Mouse (Mus musculus): ENCODE data around the gene Npas3. TPM values are rescaled to one million over a fixed set of nuclear protein-coding genes. Genes with fewer than 3 reads are reported as not detected.

Gene Npas3
- polyA plus RNA-seq, 1 experiment from 2014 or later, result 25.9 TPM

DNA sequence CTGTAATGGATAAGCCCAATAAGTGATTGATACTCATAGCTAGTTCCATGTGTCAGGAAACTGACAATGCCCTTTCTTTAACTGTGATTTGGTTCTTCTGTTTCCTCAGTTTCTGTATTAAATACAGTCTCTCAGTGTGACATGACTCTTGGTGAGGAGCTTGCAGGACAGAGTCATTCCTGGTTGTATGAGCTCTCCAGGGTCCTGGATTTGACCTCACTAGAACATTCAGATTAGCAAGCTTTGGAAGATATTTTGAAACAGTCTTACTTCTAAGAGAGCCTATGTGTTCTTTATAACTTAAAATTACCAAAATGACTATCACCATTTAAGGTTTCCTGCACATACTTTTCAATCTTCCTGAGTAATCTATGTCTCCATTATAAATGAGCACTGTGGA is 247.9 kb downstream of the Npas3 start:
- H3K4me3 ChIP-seq (replicated peaks; ENCODE audit: low read length), result no peak overlapping the region
- no peaks in the 10 kb centered on the region for H3K9me3 ChIP-seq (ENCODE audit: control insufficient read depth, low read length)
- 0 out of 2 replicates have a peak, but pooled peaks cover 8% of the 10 kb centered on the region for H3K4me1 ChIP-seq (replicated peaks; ENCODE audit: control insufficient read depth, insufficient read depth, low read length)
- DNase-seq (ENCODE audit: low spot score) (no peak), ATAC-seq (ENCODE audit: low FRiP score) (no peak)
- no peak overlapping the region for H3K9ac ChIP-seq
- H3K27me3 ChIP-seq (ENCODE audit: control insufficient read depth, insufficient read depth, low read length), result no peaks in the 10 kb centered on the region
- H3K27ac ChIP-seq, result no peak overlapping the region
- no peak overlapping the region for H3K4me2 ChIP-seq (replicated peaks)
- H3K36me3 ChIP-seq (replicated peaks; ENCODE audit: control insufficient read depth, insufficient read depth), result no peaks in the 10 kb centered on the region

DNA sequence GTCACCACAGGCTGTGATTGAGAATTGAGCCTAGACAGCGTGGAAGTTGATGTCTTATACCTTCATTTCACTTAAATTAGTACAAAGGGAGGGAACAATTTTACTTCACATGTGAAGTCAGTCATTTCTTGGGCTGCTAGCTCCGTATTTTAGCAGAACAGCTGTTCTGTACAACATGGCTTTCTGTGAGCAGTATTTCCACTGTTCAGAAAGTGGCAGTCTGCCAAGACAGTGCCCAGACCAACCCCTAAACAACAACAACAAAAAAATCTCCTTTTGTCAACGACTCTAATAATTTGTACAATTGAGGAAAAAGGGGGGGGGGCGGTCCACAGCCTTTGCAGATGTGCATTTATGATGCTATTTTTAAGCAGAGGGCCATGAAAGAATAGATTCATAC is 266.4 kb downstream of the Npas3 start:
- Histone ChIP-seq H3K27ac (0 out of 2 replicates have a peak overlapping the region, but pooled peaks have one; percentile 6), H3K4me3 (replicated peaks; ENCODE audit: low read length) (no peak overlapping the region), H3K9me3 (ENCODE audit: control insufficient read depth, low read length) (no peaks in the 10 kb centered on the region), H3K36me3 (replicated peaks; ENCODE audit: control insufficient read depth, insufficient read depth) (no peaks in the 10 kb centered on the region), H3K4me1 (replicated peaks; ENCODE audit: control insufficient read depth, insufficient read depth, low read length) (0 out of 2 replicates have a peak, but pooled peaks cover 7% of the 10 kb centered on the region), H3K27me3 (ENCODE audit: control insufficient read depth, insufficient read depth, low read length) (no peaks in the 10 kb centered on the region), H3K4me2 (replicated peaks) (no peak overlapping the region), H3K9ac (no peak overlapping the region)
- WGBS, result 48% methylated on average over 4 of the region's 4 CpGs
- DNase-seq (ENCODE audit: low spot score) (peak; percentile 62), ATAC-seq (ENCODE audit: low FRiP score) (no peak)

DNA sequence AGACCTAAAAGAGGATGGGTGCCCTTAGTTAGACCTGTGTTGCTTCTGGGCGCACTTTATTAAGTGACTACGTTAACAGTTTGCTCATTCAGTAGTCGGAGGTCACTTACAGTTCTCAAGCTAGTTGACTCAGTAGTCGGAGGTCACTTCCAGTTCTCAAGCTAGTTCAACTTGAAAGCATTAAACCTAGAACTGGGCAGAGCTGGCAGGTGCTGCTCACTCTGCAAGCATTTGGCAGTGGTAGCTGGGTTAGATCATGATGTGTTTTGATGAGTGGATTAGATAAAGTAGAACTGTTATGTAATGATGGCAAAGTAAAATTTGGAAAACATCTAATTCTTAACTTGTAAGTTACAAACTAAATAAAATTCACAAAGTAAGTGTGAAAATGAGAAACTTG is 271.1 kb downstream of the Npas3 start:
- Histone ChIP-seq H3K4me1 (replicated peaks; ENCODE audit: control insufficient read depth, insufficient read depth, low read length) (peaks cover 17% of the 10 kb centered on the region; the same call in 1 of the 2 replicates), H3K27ac (no peak overlapping the region), H3K4me3 (replicated peaks; ENCODE audit: low read length) (no peak overlapping the region), H3K4me2 (replicated peaks) (no peak overlapping the region), H3K27me3 (ENCODE audit: control insufficient read depth, insufficient read depth, low read length) (no peaks in the 10 kb centered on the region), H3K36me3 (replicated peaks; ENCODE audit: control insufficient read depth, insufficient read depth) (no peaks in the 10 kb centered on the region), H3K9ac (no peak overlapping the region), H3K9me3 (ENCODE audit: control insufficient read depth, low read length) (no peaks in the 10 kb centered on the region)
- ATAC-seq (ENCODE audit: low FRiP score) (no peak), DNase-seq (ENCODE audit: low spot score) (no peak)
- WGBS, result 92% methylated on average over 4 of the region's 4 CpGs

DNA sequence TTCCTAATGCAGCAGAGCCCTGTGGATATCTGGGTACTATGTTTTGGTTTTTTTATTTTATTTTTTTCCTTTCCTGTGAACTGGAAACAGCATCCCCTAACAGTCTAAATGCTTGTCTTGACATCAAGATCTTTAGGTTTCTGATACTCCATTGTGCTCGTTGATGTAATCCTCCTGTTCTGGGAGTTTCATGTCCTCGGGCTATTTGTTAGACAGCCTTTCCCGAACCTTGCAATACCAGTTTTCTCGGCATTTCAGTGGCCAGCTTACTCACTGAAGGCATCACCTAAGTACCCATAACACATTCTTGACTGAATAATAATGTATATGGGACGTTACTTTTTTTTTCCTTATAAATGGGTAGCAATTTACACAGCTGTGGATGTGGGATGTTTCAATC is 274.2 kb downstream of the Npas3 start:
- no peak for ATAC-seq (ENCODE audit: low FRiP score)

DNA sequence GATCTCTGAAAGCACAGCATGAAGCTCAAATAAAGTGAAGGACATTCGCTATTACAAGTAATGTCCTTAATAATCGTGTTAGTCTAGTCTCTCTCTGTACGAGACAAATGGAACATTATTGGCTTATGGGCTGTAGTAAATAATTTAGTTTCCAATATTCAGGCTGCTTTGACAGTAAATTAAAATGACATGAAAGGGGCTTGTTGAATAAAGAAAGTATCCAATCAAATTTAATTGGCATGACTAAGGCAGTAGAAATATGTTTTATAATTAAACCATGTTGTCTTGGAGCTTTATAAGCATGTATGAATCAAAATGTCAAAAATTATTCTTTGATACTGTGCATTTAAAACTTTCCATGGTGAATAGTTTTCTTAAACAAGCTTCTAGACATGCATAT is 278.6 kb downstream of the Npas3 start:
- Histone ChIP-seq H3K27me3 (ENCODE audit: control insufficient read depth, insufficient read depth, low read length) (no peaks in the 10 kb centered on the region), H3K9me3 (ENCODE audit: control insufficient read depth, low read length) (no peaks in the 10 kb centered on the region), H3K27ac (no peak overlapping the region), H3K4me1 (replicated peaks; ENCODE audit: control insufficient read depth, insufficient read depth, low read length) (peaks cover 33% of the 10 kb centered on the region), H3K9ac (no peak overlapping the region), H3K4me2 (replicated peaks) (no peak overlapping the region), H3K36me3 (replicated peaks; ENCODE audit: control insufficient read depth, insufficient read depth) (no peaks in the 10 kb centered on the region), H3K4me3 (replicated peaks; ENCODE audit: low read length) (no peak overlapping the region)
- WGBS, result 58% methylated on average over 3 of the region's 3 CpGs
- DNase-seq (ENCODE audit: low spot score) (no peak), ATAC-seq (ENCODE audit: low FRiP score) (no peak)

More for the DNA sequence above, 274.2 kb downstream of the Npas3 start:
- no peak for DNase-seq (ENCODE audit: low spot score)
- 55% methylated on average over 5 of the region's 5 CpGs for WGBS
- H3K9me3 ChIP-seq (ENCODE audit: control insufficient read depth, low read length), result no peaks in the 10 kb centered on the region
- H3K4me3 ChIP-seq (replicated peaks; ENCODE audit: low read length), result no peak overlapping the region
- no peak overlapping the region for H3K4me2 ChIP-seq (replicated peaks)
- H3K27me3 ChIP-seq (ENCODE audit: control insufficient read depth, insufficient read depth, low read length), result no peaks in the 10 kb centered on the region
- no peaks in the 10 kb centered on the region for H3K36me3 ChIP-seq (replicated peaks; ENCODE audit: control insufficient read depth, insufficient read depth)
- H3K9ac ChIP-seq, result no peak overlapping the region
- H3K4me1 ChIP-seq (replicated peaks; ENCODE audit: control insufficient read depth, insufficient read depth, low read length), result peaks cover 29% of the 10 kb centered on the region
- peak overlapping the region; percentile 45; the same call in 1 of the 2 replicates for H3K27ac ChIP-seq

DNA sequence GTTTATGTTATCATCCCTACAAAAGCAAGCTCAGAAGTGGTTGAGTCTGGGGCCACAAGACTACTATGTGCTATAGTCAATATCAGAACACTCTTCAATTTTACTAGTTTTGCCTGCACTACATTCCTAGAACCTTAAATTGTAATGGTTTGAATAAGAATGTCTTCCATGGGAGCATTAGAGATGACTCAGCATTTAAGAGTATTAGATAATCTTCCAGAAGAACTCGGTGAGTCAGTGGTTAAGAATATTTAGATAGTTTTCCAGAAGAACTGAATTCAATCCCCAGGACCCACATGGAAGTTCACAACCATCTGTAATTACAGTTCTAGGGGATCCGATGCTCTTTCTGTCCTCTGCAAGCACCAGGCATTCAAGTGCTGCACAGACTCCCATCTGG is 280.9 kb downstream of the Npas3 start:
- Histone ChIP-seq H3K27me3 (ENCODE audit: control insufficient read depth, insufficient read depth, low read length) (no peaks in the 10 kb centered on the region), H3K27ac (no peak overlapping the region), H3K9me3 (ENCODE audit: control insufficient read depth, low read length) (no peaks in the 10 kb centered on the region), H3K4me3 (replicated peaks; ENCODE audit: low read length) (no peak overlapping the region), H3K9ac (no peak overlapping the region), H3K36me3 (replicated peaks; ENCODE audit: control insufficient read depth, insufficient read depth) (no peaks in the 10 kb centered on the region), H3K4me1 (replicated peaks; ENCODE audit: control insufficient read depth, insufficient read depth, low read length) (peaks cover 24% of the 10 kb centered on the region), H3K4me2 (replicated peaks) (no peak overlapping the region)
- 91% methylated on average over 2 of the region's 2 CpGs for WGBS
- DNase-seq (ENCODE audit: low spot score) (no peak), ATAC-seq (ENCODE audit: low FRiP score) (no peak)

DNA sequence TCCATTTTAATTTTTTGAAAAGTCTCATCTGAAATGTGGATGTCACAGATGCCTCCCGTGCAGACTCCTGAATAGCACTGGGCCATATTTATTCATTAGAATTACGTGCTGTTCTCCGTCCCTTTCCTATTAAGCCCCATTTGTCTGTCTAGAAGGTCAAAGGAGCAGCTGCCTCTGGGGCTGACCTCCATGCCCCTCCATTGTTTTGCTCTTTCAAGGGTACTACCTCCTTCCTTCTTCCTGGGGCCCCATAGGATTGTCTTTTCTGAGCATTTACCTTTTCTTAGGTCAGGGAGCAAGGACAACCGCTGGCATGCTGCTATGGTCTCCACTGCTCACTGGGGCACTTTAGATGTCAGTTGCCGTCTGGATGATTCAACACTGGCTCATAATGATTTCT is 288.3 kb downstream of the Npas3 start:
- H3K4me1 ChIP-seq (replicated peaks; ENCODE audit: control insufficient read depth, insufficient read depth, low read length), result peaks cover 7% of the 10 kb centered on the region; the same call in 1 of the 2 replicates
- 16% methylated on average over 5 of the region's 5 CpGs for WGBS
- no peak overlapping the region for H3K27ac ChIP-seq
- no peaks in the 10 kb centered on the region for H3K27me3 ChIP-seq (ENCODE audit: control insufficient read depth, insufficient read depth, low read length)
- ATAC-seq (ENCODE audit: low FRiP score) (no peak), DNase-seq (ENCODE audit: low spot score) (no peak)
- H3K9me3 ChIP-seq (ENCODE audit: control insufficient read depth, low read length), result no peaks in the 10 kb centered on the region
- H3K4me3 ChIP-seq (replicated peaks; ENCODE audit: low read length), result no peak overlapping the region
- no peak overlapping the region for H3K4me2 ChIP-seq (replicated peaks)
- no peaks in the 10 kb centered on the region for H3K36me3 ChIP-seq (replicated peaks; ENCODE audit: control insufficient read depth, insufficient read depth)
- H3K9ac ChIP-seq, result no peak overlapping the region

DNA sequence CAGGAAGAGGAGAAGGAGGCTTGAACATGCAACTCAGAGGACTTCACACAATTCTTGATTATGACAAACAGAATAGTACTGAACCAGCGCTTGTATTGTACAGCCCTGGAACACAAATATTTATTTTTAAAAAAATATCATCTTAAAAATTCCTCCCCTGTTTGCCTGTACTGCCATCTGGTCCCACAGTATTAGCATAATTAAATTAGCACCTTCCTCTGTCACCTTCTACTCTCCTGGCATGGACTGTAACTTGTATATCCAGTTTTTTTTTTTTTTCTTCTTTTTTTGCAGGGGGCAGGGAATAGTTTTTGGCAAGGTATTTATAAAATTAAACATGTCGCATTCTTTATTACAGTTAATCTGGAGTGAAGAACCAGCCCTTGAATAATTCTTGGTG is 307.9 kb downstream of the Npas3 start:
- DNase-seq (ENCODE audit: low spot score) (no peak), ATAC-seq (ENCODE audit: low FRiP score) (no peak)
- Histone ChIP-seq H3K4me2 (replicated peaks) (no peak overlapping the region), H3K4me1 (replicated peaks; ENCODE audit: control insufficient read depth, insufficient read depth, low read length) (no peaks in the 10 kb centered on the region), H3K4me3 (replicated peaks; ENCODE audit: low read length) (no peak overlapping the region), H3K36me3 (replicated peaks; ENCODE audit: control insufficient read depth, insufficient read depth) (no peaks in the 10 kb centered on the region), H3K9ac (no peak overlapping the region), H3K9me3 (ENCODE audit: control insufficient read depth, low read length) (no peaks in the 10 kb centered on the region), H3K27me3 (ENCODE audit: control insufficient read depth, insufficient read depth, low read length) (no peaks in the 10 kb centered on the region), H3K27ac (no peak overlapping the region)
- 88% methylated on average over 2 of the region's 2 CpGs for WGBS

DNA sequence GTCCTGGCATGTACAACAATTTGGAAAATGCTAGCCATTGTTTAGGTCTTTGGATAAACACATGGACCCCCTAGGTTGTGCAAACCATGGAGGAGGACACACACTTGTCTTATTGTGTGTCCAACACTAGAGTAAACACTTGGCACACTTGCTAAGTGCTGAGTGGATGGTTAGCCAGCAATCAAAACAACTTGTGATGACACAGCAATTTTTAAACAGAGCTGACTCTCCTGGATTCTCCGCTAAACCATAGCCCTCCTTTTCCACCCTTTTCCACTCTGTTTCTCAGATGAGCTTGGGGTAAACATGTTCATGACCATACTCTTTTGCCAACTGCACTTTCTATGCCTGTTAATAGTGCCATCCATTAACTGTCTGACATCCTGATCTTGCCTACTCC is 309.8 kb downstream of the Npas3 start:
- Histone ChIP-seq H3K9ac (no peak overlapping the region), H3K4me2 (replicated peaks) (no peak overlapping the region), H3K36me3 (replicated peaks; ENCODE audit: control insufficient read depth, insufficient read depth) (no peaks in the 10 kb centered on the region), H3K4me3 (replicated peaks; ENCODE audit: low read length) (no peak overlapping the region), H3K4me1 (replicated peaks; ENCODE audit: control insufficient read depth, insufficient read depth, low read length) (no peaks in the 10 kb centered on the region), H3K27me3 (ENCODE audit: control insufficient read depth, insufficient read depth, low read length) (no peaks in the 10 kb centered on the region), H3K27ac (no peak overlapping the region), H3K9me3 (ENCODE audit: control insufficient read depth, low read length) (no peaks in the 10 kb centered on the region)
- ATAC-seq (ENCODE audit: low FRiP score) (no peak), DNase-seq (ENCODE audit: low spot score) (no peak)
- WGBS, result 94% methylated on average over 1 of the region's 1 CpGs

Measured in hindbrain, embryonic 14.5 days (tissue).